Mouse (Mus musculus) ovary, adult 18-20 months (tissue): Measurements from ENCODE around the gene Nudt3.

Experiments
- DNase-seq: peaks from one replicate; pipeline ENCODE4 v3.0.0; 2022; ENCODE audit warnings: low spot score, mixed read lengths

Gene Nudt3

DNA sequence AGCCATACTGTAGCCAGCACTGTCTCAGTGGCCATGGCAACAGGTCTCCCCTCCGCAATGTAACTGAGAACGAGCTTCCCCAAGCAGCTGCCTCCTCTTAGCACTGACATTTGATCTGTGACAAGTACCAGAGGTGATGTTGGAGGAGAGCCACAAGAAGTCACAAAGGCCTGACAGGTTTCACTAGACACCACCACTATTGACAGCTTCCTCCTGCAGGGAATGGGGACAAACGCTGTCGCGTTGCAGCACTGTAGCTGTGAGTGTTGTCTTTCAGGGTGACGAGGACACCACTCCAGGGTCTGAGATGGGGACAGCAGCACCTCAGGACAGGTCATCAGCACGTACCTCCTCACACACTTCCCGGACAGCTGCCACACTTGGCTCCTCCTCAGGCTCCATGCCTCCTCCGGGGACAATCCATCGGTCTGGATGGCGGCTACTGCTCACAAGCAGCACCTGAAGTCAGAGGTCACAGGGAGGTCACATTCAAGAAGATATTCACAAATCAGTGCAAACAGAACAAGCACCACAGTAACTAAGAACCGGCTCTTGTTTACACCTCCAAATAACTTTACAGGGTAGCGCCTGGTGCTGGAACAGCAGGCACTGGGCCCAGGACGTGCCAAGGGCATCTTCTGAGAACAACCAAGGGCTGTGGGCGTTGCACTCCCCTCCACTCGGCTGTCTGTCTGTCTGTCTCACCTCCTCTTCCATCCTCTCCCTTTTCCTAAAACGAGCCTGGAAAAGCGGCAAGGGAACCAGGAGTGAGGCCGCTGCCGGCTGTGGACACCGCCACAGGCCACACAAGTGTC lies 26.7 kb downstream of the Nudt3 start:
- no peak for DNase-seq

DNA sequence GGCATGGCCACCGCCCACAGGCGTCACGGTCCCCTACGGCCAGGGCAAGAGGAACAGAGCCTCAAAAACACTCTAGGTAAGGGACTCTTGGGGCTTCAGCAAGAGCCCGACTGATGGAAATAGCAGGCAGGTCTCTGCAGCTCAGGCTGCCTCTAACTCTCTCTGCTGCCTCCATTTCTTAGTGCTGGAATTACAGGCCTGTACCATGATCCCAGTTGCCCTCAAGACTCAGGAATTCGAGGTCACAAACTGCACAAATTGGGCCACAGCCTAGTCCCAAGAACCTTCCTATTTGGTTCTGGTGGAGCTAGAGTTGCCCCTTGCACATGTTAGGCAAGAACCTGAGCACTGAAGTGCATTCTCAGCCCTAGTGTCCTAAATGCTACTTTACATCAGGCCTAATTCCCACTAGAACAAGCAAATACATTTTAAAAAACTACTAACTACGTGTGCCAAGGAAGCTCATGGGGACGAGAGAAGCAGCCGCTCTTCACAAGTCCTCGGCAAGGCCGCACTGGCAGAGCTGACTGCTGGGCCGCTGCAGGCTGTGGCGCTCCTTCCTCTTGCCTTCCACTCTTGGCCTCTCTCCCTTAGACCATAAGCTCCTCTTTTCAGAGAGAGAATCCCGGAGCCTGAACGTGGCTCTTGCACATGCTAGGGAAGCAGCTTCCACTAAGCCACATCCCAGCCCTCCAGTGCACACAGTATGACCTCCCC lies 27.5 kb downstream of the Nudt3 start:
- no peak for DNase-seq

DNA sequence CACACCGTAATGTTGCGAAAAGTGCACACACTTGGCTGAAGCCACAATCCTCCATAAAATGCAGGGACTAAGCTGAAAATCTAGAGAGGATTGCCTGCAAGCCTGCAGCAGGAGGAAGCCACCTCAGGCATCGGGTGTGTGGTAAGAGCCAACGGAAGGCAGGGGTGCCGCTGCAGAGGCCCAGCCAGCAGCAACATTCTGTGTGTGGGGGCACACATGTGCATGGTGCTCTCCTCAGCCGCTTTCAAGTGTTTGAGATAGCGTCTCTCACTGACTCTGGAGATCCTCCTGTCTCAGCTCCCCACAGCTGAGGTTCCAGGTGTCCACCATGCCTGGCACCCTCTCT lies 30.8 kb downstream of the Nudt3 start:
- DNase-seq, result no peak

DNA sequence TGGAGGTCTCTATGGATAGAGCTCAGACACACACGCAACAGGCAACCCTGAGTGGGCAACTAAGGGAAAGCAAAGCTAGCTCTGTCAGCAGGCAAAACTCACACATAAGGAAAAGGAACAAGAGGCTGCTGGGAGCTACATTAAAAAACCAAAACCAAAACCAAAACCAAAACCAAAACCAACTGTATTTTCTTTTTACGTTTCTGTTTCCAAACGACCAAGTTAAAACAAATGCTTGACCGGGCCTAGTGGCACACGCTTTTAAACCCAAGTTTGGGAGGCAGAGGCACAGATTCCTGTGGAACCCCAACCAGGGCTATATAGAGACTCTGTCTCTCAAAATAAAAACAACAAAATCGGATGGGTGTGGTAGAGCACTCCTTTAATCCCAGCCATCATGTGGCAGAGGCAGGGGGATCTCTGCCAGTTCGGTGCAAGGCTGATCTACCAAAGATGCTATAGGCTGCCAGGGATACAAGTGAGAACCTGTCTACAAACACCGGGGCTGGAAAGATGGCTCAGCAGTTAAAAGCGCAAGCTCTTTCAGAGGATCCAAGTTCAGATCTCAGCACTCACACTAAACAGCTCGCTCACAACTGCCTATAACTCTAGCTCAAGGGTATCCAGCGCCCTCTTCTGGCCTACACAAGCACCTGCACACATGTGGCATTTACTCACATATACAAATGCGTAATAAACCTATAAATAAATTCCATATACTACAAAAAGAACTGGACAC lies 31.3 kb downstream of the Nudt3 start:
- DNase-seq, result no peak

DNA sequence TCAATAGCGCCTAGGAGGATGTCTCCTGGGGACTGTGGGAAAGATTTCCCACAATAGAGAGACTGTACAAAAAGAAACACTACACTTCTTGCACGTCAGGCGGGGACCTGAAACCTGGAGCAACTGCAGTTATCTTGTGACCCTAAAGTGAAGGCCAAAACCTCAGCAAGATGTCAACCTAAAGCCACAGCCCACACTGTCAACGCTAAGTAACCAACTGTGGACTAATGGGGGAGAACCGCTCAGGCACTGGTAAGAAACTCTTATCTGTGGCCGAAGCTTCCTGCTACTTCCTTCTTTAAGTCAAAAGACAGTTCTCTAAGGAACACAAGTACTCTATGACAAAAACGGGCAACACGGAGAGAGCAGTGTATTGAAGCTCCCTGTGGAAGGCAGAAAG lies 35.1 kb downstream of the Nudt3 start:
- no peak for DNase-seq

DNA sequence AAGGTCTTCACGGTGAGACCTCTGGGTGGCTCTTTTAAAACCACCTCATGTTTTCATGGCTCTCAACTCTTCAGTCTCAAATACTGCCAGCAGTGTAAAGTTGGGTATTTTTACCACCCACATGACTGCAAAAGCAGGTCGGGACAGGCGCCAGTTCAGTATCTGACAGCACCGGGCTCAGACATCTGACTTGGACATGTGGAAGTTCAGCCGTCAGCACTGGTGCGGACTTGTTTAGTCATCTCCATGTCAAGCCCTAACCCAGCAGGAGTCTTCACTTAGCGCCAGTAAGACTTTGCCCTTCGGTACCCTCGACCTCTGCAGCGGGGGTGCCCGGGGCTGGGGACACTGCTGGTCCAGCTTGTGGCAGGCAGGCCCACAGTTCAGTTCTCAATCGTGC lies 36.0 kb downstream of the Nudt3 start:
- DNase-seq, result no peak

DNA sequence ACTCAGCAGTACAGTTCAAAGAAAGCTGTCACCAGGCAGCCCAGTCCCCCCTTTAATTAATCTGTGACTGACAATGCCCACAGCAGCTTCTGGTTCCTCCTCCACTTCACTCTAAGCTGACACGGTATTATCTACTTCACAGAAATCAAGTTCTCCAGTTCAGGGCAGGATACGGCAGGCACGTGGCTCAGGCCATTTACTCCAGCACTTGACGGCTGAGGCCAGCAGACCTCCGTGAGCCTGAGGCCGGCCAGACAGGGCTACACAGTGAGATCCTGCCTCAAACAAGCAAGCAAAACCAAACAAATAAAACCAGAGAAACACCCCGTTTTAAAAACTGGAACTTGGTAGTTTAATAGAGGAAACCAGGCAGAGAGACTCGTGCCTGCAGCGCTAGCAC lies 36.6 kb downstream of the Nudt3 start:
- DNase-seq, result no peak

DNA sequence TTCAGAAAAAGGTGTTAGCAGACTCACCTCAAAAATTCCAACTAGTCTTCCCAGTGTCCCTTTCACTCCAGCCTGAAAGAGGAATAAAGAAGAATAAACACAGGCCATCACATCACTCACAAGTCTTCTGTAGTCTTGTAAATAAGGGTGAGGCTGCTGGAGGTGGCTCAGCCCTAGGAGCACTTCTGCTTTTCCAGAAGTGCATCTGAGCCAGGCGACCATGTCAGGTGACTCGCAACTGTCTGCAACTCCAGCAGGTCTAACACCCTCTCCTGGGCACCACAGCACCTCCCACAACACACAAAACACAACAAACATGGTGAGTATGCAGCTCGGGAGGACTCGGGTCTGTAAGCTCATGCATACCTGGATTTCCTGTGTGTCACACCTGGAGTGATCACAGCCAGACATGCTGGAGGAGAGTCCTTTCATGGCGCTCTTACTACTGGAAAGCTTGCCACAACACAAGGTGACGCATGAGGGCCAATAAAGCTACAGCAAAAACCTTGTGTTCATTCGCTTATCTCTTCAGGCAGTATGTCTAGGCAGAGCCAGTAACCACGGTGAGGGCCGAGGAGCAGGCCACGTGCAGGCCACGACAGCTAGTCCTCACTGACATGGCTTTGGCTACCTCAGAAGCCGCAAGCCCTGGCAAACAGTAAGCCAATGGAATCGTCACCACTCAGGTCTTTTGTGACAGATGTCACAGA lies 40.0 kb downstream of the Nudt3 start:
- no peak for DNase-seq

DNA sequence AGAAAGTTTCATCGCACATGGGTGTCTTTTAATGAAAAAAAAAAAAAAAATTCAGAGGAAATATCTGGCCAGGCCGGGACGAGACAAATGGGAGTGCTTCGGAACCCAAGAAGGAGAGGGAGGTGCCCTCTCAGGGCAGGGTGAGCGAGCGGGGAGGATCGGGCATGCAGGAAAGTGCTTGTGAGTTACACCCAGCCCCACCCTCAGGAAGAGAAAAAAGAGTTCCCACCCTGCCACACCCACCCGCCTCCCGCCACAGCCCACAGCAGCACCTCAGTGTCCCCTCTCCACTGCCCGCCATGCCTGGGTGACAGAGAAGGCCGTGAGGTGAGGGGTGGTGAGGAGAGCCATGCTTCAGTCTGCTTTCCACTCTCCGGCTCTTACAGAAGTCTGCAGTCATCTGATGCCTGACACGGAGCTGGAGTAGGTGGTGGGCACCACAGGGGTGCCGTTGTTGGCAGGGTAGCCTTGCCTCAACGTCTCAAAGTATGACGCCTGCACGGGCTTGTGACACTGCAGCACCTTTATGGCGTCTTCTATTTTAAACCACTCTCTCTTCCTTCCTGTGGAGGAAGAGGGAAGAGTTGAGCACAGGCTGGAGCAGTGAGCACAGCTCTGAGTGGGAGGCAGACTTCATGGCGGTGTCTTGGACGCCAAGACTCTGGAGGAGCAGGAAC lies 42.8 kb downstream of the Nudt3 start:
- no peak for DNase-seq

DNA sequence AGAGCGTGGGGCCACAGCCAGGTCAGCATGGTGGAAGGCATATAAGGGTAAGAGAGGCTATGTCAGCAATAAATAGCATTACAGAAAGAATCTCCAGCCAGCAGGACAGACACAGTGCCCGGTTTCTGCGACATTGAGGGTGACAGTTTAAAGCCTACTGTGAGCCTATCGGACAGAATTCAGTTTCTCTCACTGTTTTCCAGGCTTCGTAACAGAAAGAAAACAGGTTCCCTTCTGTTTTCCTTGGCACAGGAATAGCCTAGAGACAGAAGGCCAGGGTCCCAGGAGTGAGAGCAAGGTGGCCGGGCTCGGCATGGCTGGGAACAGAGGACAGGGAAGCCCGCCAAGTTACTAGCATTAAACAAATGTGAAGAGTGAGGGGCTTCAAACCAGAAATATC lies 43.5 kb downstream of the Nudt3 start:
- no peak for DNase-seq

DNA sequence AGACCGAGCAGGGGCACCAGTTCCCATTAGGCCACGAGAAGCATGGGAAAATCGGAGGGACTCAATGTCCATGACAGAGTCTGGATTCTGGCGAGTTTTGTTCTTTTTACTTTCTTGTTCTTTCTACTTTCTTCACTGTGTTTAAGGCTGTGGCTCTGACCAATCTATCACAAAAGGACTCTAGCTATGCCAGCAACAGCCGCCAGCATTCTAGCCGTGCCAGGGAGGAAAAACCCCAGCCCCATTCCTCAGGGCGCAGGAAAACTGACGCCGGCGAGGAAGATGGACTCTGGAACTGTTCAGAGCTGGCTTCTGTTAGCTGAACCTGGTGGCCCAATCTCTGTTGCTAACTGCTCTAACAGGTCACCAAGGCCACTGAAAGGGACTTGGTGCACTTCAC lies 44.8 kb downstream of the Nudt3 start:
- no peak for DNase-seq

DNA sequence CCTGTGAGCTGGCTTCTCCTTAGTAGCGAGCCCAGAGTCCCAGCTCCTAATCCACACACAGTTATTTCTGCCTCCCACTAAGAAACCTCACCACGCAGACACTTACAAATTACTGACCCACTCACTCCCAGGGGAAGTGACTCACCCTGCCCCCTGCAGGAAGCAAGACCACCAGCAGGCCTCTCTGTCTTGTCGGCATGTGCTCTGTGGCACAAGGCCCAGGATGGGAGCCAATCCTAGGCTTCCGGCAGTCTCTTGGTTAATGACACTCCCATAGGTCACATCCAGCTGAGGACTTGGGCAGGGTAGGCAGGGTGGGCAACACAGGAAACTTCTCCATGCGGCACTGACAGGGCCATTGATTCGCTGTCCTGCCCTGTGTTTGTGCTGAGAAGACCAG lies 45.8 kb downstream of the Nudt3 start:
- no peak for DNase-seq

DNA sequence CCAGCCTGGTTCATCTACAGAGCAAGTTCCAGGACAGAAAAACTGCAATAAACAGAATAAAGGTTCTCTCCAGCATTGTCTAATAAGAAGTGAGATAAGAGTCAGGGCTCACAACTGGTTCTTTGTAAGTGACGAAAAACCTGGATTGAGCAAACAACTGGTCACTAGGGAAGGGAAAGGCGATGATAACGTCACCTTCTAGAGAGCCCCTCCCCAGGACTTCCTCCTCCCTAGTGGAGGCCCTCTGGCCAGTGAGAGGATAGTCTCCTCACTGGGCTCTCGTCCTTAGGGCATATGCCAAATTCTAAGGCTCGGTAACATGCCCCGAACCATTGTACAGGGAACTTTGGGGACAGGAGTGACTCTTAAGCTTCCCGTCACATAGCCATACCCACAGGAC lies 47.2 kb downstream of the Nudt3 start:
- no peak for DNase-seq

DNA sequence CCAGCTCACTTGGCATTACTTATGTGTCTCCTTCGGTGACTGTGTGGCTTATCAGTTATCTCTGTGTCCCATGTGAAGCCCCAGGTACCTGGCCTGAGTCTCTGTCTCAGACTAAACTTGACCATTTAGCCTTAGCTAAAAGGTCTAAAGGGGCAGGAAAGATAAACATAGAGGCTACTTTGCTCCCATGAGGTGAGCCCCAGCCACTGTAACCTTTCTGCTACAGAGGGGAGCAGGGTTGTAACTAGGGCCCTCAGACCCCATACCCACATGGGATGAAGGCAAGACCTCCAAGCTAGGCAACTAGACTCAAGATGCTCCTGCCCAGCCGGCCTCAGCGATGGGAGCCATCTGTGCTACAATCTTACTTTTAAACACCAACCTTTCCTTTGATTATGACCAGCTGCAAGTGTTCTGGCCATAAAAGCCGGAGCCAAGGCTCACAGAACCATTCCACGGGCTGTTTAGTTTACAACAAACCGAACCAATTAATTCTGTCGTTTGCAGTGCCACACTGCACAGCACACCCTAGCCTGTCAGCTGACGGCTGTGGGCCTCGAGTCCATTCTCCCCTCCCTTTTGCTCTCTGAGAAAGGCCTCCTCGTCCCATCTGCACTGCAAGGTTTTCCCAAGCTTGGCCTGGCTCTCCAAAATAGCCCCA lies 48.0 kb downstream of the Nudt3 start:
- no peak for DNase-seq

DNA sequence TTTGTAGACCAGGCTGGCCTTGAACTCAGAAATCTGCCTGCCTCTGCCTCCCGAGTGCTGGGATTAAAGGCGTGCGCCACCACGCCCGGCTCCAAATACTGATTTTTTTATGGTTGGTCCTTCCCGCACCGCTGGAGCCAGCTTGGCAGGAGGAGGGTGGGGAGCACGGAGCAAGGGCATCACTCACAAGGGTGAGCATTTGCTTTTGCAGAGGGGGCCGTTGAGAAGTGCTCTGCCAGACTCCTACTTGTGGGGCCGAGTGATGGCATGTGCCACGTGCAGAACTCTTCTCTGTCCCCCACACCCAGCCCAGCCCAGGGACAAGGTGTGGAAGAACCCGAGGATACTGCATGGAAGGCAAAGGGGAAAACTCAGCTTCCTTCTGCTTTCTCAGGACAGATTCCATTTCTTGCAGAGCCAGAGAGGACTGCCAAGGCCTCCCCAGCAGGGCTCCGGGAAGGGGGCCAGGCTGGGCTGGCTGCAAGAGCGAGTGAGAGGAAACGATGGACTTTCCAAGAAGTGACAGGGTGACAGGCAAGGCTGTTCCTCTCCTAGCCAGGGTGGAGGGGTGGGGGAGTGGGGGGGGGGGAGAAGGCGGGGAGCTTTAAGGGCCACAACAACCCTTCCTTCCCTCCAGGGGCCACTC lies 48.7 kb downstream of the Nudt3 start:
- DNase-seq, result no peak

DNA sequence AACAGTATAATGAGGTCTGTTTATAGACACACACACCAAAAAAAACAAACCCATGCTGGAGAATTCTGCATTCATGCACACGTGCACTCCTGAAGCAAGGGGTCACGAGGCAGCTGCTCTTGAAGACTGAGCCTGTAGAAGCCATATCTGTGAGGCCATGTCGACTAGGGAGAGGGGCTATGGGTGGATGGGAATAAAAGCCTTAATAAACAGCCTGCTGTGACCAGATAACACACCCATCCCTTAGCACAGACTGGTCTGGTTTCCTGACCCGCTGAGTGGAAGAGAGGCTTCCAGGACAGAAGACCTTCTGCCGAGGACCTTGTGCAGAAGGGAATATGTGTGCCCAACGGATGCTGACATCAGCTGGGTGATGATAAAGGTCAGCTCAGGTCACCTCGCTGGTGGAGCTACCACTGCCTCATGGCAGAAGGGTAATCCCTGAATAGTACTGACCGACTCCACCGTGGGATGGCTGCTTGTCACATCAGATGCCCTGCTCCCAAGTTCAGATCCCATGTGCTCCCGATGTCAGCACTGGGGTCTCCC lies 49.4 kb downstream of the Nudt3 start:
- no peak for DNase-seq

DNA sequence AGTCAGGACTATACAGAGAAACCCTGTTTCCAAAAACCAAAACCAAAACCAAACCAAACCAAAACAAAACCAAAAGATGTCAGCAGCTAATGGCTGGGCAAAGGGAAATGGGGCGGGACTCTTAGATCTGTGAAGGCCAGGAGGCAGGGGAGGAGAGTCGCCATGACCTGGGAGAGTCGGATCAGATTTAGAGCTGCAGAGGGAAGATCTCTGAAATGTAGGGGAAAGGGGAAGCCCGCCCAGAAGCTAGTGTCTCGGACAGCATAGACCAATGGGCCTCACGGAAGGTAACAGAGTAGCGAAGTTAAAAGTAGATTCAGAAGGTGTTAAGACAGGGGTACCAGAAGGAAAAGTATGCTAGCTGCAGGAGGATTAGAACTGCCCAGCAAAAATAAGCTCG lies 52.0 kb downstream of the Nudt3 start:
- DNase-seq, result peak; percentile 71

DNA sequence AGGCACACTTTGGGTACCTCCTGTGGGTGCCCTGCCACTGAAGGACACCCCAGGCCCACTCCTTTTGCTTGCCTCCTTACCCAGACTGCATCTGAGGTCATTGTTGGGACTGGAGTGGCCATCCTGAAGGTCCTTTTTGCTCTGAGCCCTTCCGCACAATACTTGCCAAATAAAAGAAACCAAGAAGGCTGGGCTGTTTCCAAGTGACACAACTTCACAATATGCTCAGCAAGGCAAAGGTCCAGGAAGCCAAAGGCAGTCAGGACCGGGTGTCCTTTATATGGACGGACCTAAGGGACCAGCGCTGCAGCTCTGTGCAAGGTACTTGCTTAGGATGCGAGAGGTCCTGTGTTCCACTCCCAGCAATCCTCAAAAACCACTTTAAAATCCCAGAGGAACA lies 55.1 kb downstream of the Nudt3 start:
- no peak for DNase-seq

DNA sequence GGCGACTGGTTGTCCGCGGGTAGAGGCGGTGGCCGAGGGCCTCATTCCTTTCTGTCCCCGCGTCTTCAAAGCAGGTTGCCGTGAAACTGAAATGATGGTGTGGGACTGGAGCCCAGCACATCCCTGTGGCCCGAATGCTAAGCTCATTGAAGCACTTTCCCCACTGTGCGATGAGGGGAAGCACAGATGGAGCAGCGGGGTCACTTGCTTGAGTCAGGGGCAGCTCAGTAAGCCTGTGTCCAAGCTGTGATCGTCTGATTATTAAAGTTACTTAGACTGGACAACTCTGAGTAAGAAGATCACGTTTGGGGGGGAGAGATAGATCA lies 57.4 kb downstream of the Nudt3 start:
- DNase-seq, result no peak

DNA sequence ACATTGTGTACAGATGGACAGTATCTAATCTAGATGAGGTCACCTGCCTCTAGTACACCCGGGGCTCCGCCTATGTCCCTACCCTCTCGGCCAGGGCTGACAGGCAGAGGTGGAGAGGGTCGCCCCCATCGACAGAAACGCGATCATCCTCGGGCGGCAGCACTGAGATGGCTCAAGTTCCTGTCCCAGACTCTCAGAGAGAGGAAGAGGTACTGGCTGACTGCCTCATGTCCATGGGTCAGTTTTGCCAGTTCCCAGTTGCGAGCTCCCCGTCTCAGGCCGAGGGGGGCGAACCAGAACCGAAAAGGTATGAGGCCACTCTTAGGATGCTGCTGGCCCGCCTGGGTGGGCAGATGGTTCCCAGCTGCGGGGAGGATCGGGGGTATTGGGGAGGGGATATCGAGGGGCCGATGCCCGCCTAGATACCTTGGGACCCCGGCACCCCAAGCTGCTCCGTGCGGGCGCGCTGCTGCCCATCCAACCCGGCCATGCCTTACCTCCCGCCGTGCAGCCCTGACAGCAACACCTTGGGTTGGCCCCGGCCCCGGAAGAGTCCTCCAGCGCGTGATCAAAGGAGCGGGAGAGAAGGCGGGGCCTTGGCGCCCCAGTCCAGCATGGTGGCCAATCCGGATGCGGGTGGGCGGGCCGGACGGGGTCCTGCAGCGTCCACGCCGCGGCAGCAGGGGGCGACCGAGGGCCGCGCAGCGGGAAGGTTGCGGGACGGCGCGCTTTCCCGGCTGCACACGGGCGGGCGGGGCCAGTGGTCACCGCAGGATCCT lies 57.9 kb downstream of the Nudt3 start, which contains the start of gene AI413582:
Gene AI413582, minus strand, starts transcription at position 594 of the 779 bp plus-strand sequence.
- DNase-seq, result peak; percentile 88
